Mouse (Mus musculus): ENCODE measurements around the gene Ddx58. TPM values are rescaled to one million over a fixed set of nuclear protein-coding genes. Genes with fewer than 3 reads are reported as not detected.

Ddx58 gene
- polyA plus RNA-seq (2016; fragmentation: Nextera tagmentation; extraction: Ambion mirVana) = 2.0 and 3.7 TPM in 2 replicates

GRCm38 (mm10) chr4:40239409-40240271 lies at the start of gene Ddx58:
Gene Ddx58, minus strand, starts transcription at chr4:40239828.
- H3K9me3 ChIP-seq (replicated peaks) = no peaks in the 10 kb centered on the region
- DNase-seq (ENCODE audit: low spot score) = peak; percentile 73
- H3K36me3 ChIP-seq = no peaks in the 10 kb centered on the region
- H3K27me3 ChIP-seq (ENCODE audit: low read depth, poor library complexity, severe bottlenecking) = no peaks in the 10 kb centered on the region
- peak within 1 kb of the TSS; percentile 63 for H3K4me3 ChIP-seq
- peak within 1 kb of the TSS; percentile 70 for H3K27ac ChIP-seq
- H3K4me1 ChIP-seq = peaks cover 17% of the 10 kb centered on the region
- 3% methylated on average over 35 of the region's 35 CpGs for whole genome bisulfite sequencing

DNA sequence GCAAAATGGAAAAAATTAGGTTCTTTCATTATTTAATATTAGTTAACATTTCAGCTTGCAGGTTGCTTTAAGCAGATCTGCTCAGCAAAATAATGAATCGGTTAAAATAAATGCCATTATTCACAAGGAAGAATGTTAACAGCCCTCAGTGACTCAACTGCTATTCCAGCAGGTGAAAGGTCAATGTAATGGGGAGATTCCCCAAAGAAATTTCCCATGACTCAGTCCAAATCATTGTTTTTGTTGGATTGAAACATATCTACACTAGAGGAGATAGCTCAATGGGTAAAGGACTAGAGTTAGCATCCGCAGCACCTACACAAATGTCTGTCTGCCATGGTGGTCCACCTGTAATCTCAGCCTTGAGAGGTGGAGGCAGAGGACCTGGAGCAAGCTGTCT lies 49.4 kb upstream of the Ddx58 start:
- no peaks in the 10 kb centered on the region; the same call in 1 of the 2 replicates for H3K9me3 ChIP-seq (replicated peaks)
- H3K4me3 ChIP-seq = no peak overlapping the region
- H3K4me1 ChIP-seq = no peaks in the 10 kb centered on the region
- H3K27me3 ChIP-seq (ENCODE audit: low read depth, poor library complexity, severe bottlenecking) = no peaks in the 10 kb centered on the region
- H3K27ac ChIP-seq = no peak overlapping the region
- H3K36me3 ChIP-seq = no peaks in the 10 kb centered on the region
- no peak for DNase-seq (ENCODE audit: low spot score)
- WGBS = 95% methylated on average over 2 of the region's 2 CpGs

GRCm38 (mm10) chr4:40287415-40287814 lies 47.8 kb upstream of the Ddx58 start:
- Histone ChIP-seq H3K27me3 (ENCODE audit: low read depth, poor library complexity, severe bottlenecking) (no peaks in the 10 kb centered on the region), H3K4me3 (no peak overlapping the region), H3K27ac (no peak overlapping the region), H3K9me3 (replicated peaks) (no peaks in the 10 kb centered on the region), H3K4me1 (no peaks in the 10 kb centered on the region), H3K36me3 (no peaks in the 10 kb centered on the region)
- WGBS = 82% methylated on average over 6 of the region's 6 CpGs
- DNase-seq (ENCODE audit: low spot score) = no peak

- no peaks in the 10 kb centered on the region for H3K36me3 ChIP-seq
- H3K4me3 ChIP-seq = no peak overlapping the region
- H3K27me3 ChIP-seq (ENCODE audit: low read depth, poor library complexity, severe bottlenecking) = no peaks in the 10 kb centered on the region
- H3K27ac ChIP-seq = no peak overlapping the region
- H3K4me1 ChIP-seq = no peaks in the 10 kb centered on the region
- H3K9me3 ChIP-seq (replicated peaks) = no peaks in the 10 kb centered on the region
- DNase-seq (ENCODE audit: low spot score) = peak; percentile 69
- 26% methylated on average over 4 of the region's 4 CpGs for WGBS
Observed at GRCm38 (mm10) chr4:40285582-40285981, 46.0 kb upstream of the Ddx58 start.

GRCm38 (mm10) chr4:40279276-40279900 lies 39.8 kb upstream of the Ddx58 start, which contains the start of gene Ndufb6:
Gene Ndufb6, minus strand, starts transcription at chr4:40279421.
- DNase-seq (ENCODE audit: low spot score) = peak; percentile 99
- Histone ChIP-seq H3K36me3 (peaks cover 23% of the 10 kb centered on the region), H3K27me3 (ENCODE audit: low read depth, poor library complexity, severe bottlenecking) (no peaks in the 10 kb centered on the region), H3K4me3 (peak within 1 kb of the TSS; percentile 85), H3K4me1 (peaks cover 10% of the 10 kb centered on the region), H3K9me3 (replicated peaks) (no peaks in the 10 kb centered on the region), H3K27ac (peak within 1 kb of the TSS; percentile 86)
- under 1% methylated on average over 36 of the region's 36 CpGs for WGBS

- H3K4me3 ChIP-seq = peak overlapping the region; percentile 85
- H3K4me1 ChIP-seq = peaks cover 10% of the 10 kb centered on the region
- no peak for DNase-seq (ENCODE audit: low spot score)
- H3K27ac ChIP-seq = peak overlapping the region; percentile 86
- H3K36me3 ChIP-seq = peaks cover 26% of the 10 kb centered on the region
- H3K9me3 ChIP-seq (replicated peaks) = no peaks in the 10 kb centered on the region
- WGBS = under 1% methylated on average over 21 of the region's 21 CpGs
- H3K27me3 ChIP-seq (ENCODE audit: low read depth, poor library complexity, severe bottlenecking) = no peaks in the 10 kb centered on the region
Observed at GRCm38 (mm10) chr4:40278880-40279275, 39.2 kb upstream of the Ddx58 start.

DNA sequence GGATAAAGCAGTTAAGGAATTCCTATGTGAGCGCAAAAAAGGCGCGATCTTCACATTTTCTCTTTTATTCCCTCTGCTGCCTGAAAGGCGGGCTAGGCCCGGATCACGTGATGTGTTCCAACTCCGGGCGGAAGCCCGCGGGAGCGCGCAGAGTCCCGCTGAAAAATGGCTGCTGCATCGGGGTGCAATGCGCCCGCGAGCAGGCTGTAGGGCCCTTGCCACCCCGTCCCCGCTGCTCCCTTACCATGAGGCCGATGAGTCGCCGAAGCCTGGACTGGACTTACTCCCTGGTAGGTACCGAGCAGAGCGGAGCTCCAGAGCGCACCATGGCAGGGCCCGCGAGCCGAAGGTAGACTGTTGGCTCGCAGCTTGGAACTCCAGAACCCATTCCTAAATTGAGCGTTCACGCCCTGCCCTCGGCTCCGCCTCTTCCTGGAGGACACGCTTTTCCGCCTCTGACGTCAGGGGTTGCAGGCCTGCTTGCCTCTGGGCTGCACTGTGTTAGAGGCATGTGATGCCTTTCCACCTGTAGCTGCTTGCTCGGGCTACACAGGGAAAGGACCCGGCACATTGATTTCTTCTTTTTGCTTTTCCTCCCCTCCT lies 29.9 kb upstream of the Ddx58 start, which contains the start of the genes Smim27 and Topors:
TSS of gene Smim27 (plus strand) at position 150 of the 603 bp plus-strand sequence.
TSS of gene Topors (minus strand) at position 421 of the 603 bp plus-strand sequence.
- Histone ChIP-seq H3K27ac (peak within 1 kb of the TSS; percentile 97), H3K4me3 (peak within 1 kb of the TSS; percentile 88), H3K4me1 (peaks cover 19% of the 10 kb centered on the region), H3K27me3 (ENCODE audit: low read depth, poor library complexity, severe bottlenecking) (no peaks in the 10 kb centered on the region), H3K36me3 (peaks cover 61% of the 10 kb centered on the region), H3K9me3 (replicated peaks) (no peaks in the 10 kb centered on the region)
- DNase-seq (ENCODE audit: low spot score) = peak; percentile 96
- WGBS = under 1% methylated on average over 38 of the region's 38 CpGs

DNA sequence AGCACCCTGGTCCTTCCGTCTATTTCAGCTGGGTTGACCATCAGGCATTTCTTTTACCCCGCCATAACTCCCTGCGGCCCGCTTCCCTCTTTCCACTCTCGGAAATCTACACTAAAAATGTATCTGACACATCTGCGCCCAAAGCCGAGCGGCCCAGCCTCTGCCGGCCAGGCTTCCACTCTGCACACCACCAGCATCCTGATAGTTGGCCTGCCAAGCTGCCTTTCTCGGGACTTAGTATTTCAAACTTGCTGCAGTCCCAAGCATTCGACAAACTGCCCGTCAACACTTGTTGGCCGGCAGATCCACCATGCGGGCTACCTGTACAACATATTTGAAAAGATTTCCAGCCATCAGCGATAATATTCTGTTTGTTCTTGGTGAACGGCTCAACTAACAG lies 29.2 kb upstream of the Ddx58 start:
- no peak for DNase-seq (ENCODE audit: low spot score)
- Histone ChIP-seq H3K4me3 (peak overlapping the region; percentile 88), H3K4me1 (peaks cover 19% of the 10 kb centered on the region), H3K27ac (peak overlapping the region; percentile 97), H3K9me3 (replicated peaks) (no peaks in the 10 kb centered on the region), H3K36me3 (peaks cover 60% of the 10 kb centered on the region), H3K27me3 (ENCODE audit: low read depth, poor library complexity, severe bottlenecking) (no peaks in the 10 kb centered on the region)
- under 1% methylated on average over 16 of the region's 16 CpGs for WGBS

DNA sequence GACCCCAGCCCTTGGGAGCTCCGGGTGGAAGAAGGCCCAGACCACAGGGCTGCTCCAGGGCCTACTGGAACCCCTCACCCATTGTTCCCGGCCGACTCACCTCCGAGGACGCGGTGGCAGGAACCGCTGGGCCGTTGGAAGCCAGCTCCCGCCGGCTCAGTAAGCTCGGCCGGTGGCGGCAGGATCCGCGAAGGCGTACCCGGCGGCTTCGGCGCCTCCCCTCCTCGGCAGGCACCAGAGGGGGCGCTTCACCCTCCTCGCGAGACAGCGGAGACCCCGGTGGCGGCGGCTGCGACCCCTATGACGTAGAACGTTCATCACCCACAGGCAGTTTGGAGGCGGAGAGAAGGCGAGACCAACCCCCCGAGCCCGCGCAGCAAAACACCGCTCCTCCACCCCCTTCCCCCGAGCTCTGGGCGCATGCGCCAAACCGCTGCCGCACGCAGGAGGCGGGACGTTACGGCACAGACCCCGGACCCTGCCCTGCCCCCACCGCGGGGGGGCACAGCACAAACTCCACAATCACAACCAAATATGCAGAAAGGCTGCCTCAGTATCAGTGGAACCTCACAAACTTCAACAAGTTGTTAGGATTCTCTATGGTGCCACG lies 28.7 kb upstream of the Ddx58 start:
- Histone ChIP-seq H3K9me3 (replicated peaks) (no peaks in the 10 kb centered on the region), H3K27ac (peak overlapping the region; percentile 97), H3K27me3 (ENCODE audit: low read depth, poor library complexity, severe bottlenecking) (no peaks in the 10 kb centered on the region), H3K4me3 (peak overlapping the region; percentile 88), H3K4me1 (peaks cover 19% of the 10 kb centered on the region), H3K36me3 (peaks cover 61% of the 10 kb centered on the region)
- 1% methylated on average over 50 of the region's 50 CpGs for WGBS
- peak; percentile 95 for DNase-seq (ENCODE audit: low spot score)

DNA sequence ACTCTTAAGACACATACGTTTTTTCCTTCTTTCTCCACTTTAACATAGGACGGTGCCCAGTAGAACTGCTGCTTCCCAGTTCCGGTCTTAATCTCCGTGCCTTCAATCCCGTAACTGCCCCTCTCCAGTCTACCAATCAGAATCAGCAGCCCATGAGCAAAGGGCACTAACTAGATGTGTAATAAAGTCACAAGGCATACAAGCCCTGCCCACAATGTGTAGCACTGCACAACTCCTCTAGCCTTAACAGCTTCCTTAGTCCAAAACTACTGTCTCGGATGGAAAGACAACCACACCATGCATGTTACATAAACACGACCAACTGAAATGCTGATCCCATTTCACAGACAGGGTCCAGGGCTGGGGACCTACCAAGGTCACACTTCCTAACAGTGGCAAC lies 28.1 kb upstream of the Ddx58 start:
- Histone ChIP-seq H3K27ac (peak overlapping the region; percentile 97), H3K9me3 (replicated peaks) (no peaks in the 10 kb centered on the region), H3K4me1 (peaks cover 19% of the 10 kb centered on the region), H3K4me3 (peak overlapping the region; percentile 88), H3K27me3 (ENCODE audit: low read depth, poor library complexity, severe bottlenecking) (no peaks in the 10 kb centered on the region), H3K36me3 (peaks cover 63% of the 10 kb centered on the region)
- 79% methylated on average over 7 of the region's 7 CpGs for WGBS
- no peak for DNase-seq (ENCODE audit: low spot score)

DNA sequence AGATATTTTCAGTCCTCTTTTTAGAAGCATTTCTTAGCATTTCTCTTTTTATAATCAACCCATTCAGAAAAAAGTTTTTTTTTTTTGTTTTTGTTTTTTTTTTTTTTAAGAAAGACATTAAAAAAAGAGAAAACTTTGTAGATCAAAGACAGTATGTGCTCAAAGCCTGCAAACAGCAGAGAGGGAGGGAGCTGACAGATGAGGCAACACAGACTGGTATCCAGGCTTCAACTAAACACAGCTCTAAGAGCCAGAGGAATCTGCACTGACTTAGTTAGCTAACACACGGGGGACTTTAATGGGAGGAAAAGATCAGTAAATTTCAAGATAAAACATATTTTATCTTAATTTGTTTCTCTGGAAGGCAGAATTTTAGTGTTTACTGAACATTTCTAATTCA lies 24.7 kb upstream of the Ddx58 start:
- Histone ChIP-seq H3K27me3 (ENCODE audit: low read depth, poor library complexity, severe bottlenecking) (no peaks in the 10 kb centered on the region), H3K27ac (no peak overlapping the region), H3K36me3 (peaks cover 87% of the 10 kb centered on the region), H3K4me3 (no peak overlapping the region), H3K9me3 (replicated peaks) (no peaks in the 10 kb centered on the region), H3K4me1 (peaks cover 19% of the 10 kb centered on the region)
- WGBS = 81% methylated on average over 1 of the region's 1 CpGs
- DNase-seq (ENCODE audit: low spot score) = no peak

GRCm38 (mm10) chr4:40254385-40255103 lies 14.9 kb upstream of the Ddx58 start:
- Histone ChIP-seq H3K4me3 (no peak overlapping the region), H3K4me1 (no peaks in the 10 kb centered on the region), H3K27me3 (ENCODE audit: low read depth, poor library complexity, severe bottlenecking) (no peaks in the 10 kb centered on the region), H3K9me3 (replicated peaks) (no peaks in the 10 kb centered on the region), H3K27ac (no peak overlapping the region), H3K36me3 (peaks cover 21% of the 10 kb centered on the region)
- DNase-seq (ENCODE audit: low spot score) = no peak
- 84% methylated on average over 8 of the region's 8 CpGs for WGBS
